In genomic region chr3:106788440-106788887, GRCm38 (mm10) we compare ENCODE assay signal across 11 mouse cellular contexts. TPM values are rescaled to one million over a fixed set of nuclear protein-coding genes. Genes with fewer than 3 reads are reported as not detected.
A peak's percentile ranks its signal among the peaks of the same experiment; 100 is the strongest.
DNase-seq lines count a peak whose midpoint lies in the region; ATAC-seq lines count a peak whose summit lies in the region.
"Had no signal": no experiment of that assay in that cellular context is flagged by ENCODE, and none has a peak within 500 bp of the region (broad histone marks: within the 10 kb centered on the region; RNA-seq: fewer than 3 reads in every experiment).

No protein-coding gene starts in this region.

- no peaks in the 10 kb centered on the region for H3K27me3 ChIP-seq in kidney, embryonic 15.5 days
- H3K27me3 ChIP-seq: limb, embryonic 13.5 days had no signal

- no peaks in the 10 kb centered on the region for H3K36me3 ChIP-seq in kidney, embryonic 15.5 days
- H3K36me3 ChIP-seq in macrophage (ENCODE audit: inconsistent target) = peaks cover 3% of the 10 kb centered on the region; the same call in 1 of the 2 replicates
- H3K36me3 ChIP-seq: limb, embryonic 13.5 days had no signal

- no peak overlapping the region for H3K4me2 ChIP-seq in kidney, embryonic 15.5 days
- H3K4me2 ChIP-seq: limb, embryonic 13.5 days had no signal

- ATAC-seq in kidney, embryonic 15.5 days (replicated peaks; ENCODE audit: low FRiP score) = no peak
- no peak for ATAC-seq in erythroblast, adult 5-6 weeks (replicated peaks; ENCODE audit: low FRiP score, poor library complexity, severe bottlenecking)

- 53% methylated on average over 2 of the region's 2 CpGs for WGBS in kidney, embryonic 15.5 days
- 0% methylated on average over 2 of the region's 2 CpGs for WGBS in macrophage (ENCODE audit: missing documents)

- H3K79me2 ChIP-seq in macrophage (ENCODE audit: inconsistent target) = peaks cover 64% of the 10 kb centered on the region

- no peak overlapping the region for H3K4me3 ChIP-seq in kidney, embryonic 15.5 days (replicated peaks)
- peak overlapping the region; percentile 60 for H3K4me3 ChIP-seq in macrophage (ENCODE audit: inconsistent target)
- H3K4me3 ChIP-seq: limb, embryonic 13.5 days had no signal

- no peaks in the 10 kb centered on the region for H3K4me1 ChIP-seq in kidney, embryonic 15.5 days
- H3K4me1 ChIP-seq: limb, embryonic 13.5 days had no signal

- H3K27ac ChIP-seq in kidney, embryonic 15.5 days = no peak overlapping the region
- H3K27ac ChIP-seq in macrophage = peak overlapping the region; percentile 91
- H3K27ac ChIP-seq: limb, embryonic 13.5 days had no signal

- no peak overlapping the region for H3K9ac ChIP-seq in kidney, embryonic 15.5 days
- H3K9ac ChIP-seq: limb, embryonic 13.5 days had no signal

- no peaks in the 10 kb centered on the region for H3K9me3 ChIP-seq in kidney, embryonic 15.5 days (replicated peaks)
- H3K9me3 ChIP-seq: limb, embryonic 13.5 days had no signal

- DNase-seq in kidney, adult 11 months = peak; percentile 4
- DNase-seq in A20 (ENCODE audit: low read depth, low spot score) (peak; percentile 77), MEL-GATA-1-ER (ENCODE audit: extremely low read depth, low read depth) (peak; percentile 39)
- no peak for DNase-seq in gastrocnemius, adult 18-20 months (ENCODE audit: low spot score)
- DNase-seq in adrenal gland, postnatal 14 days = no peak
- DNase-seq: gastrocnemius, postnatal 14 days; right cerebral cortex, postnatal 14 days had no signal

RNA-seq across cellular contexts. Expression of gene Cd53, which starts 1.5 kb away (rescaled TPM):
- 4.5 and 4.7 TPM in 2 replicates for polyA plus RNA-seq in kidney, embryonic 15.5 days (2015; fragmentation: Nextera tagmentation; extraction: Ambion mirVana)
- total RNA-seq in macrophage (2018; cell fraction: chromatin; rRNA removed) = 100 to 1,000 TPM in 3 of 26 experiments, 10 to 100 TPM in 23; 20.5 to 107 (median 67.1) TPM
- total RNA-seq in macrophage (2018; cell fraction: cytosol; rRNA removed) = 1,000 to 10,000 TPM in 5 of 26 experiments, 100 to 1,000 TPM in 21; 475 to 1,111 (median 767) TPM
- 100 to 1,000 TPM; 142 to 949 (median 473) TPM for total RNA-seq in macrophage (2018; cell fraction: nucleus; rRNA removed)
- 844 to 1,170 TPM (median 895 TPM) in 3 replicates for polyA plus RNA-seq in macrophage (2018)
- 92.4 and 144 TPM in 2 replicates for total RNA-seq in erythroblast, adult 5-6 weeks (2015; ENCODE audit: low replicate concordance)
- 63.4 and 78.7 TPM in 2 replicates for total RNA-seq in erythroblast, adult 5-6 weeks (2017; ENCODE audit: low replicate concordance)
- total RNA-seq in gastrocnemius, adult 18-20 months (2021) = under 1 TPM; 0.50 to 0.95 TPM
- total RNA-seq in adrenal gland, postnatal 14 days (2021) = 5.7 and 26.2 TPM in 2 replicates

RNA-seq across cellular contexts. Expression of gene Olfr266, which starts 37.6 kb away (rescaled TPM):
- polyA plus RNA-seq in kidney, embryonic 15.5 days (2015; fragmentation: Nextera tagmentation; extraction: Ambion mirVana) = not detected in 2 replicates
- total RNA-seq in macrophage (2018; cell fraction: chromatin; rRNA removed) = under 1 TPM in 1 of 26 experiments, not detected in 25; 0.29 TPM
- not detected for total RNA-seq in macrophage (2018; cell fraction: cytosol; rRNA removed)
- not detected for total RNA-seq in macrophage (2018; cell fraction: nucleus; rRNA removed)
- not detected in 3 replicates for polyA plus RNA-seq in macrophage (2018)
- total RNA-seq in erythroblast, adult 5-6 weeks (2015; ENCODE audit: low replicate concordance) = not detected in 2 replicates
- not detected in 2 replicates for total RNA-seq in erythroblast, adult 5-6 weeks (2017; ENCODE audit: low replicate concordance)
- total RNA-seq in gastrocnemius, adult 18-20 months (2021) = not detected
- total RNA-seq in adrenal gland, postnatal 14 days (2021) = not detected in 2 replicates
- total RNA-seq: gastrocnemius, postnatal 14 days had no signal
- polyA plus RNA-seq: limb, embryonic 13.5 days had no signal

Comparison
In these comparisons a context has a peak if more than half of its experiments do, and no peak if none do; other contexts are left out.
1. DNase-seq: peak in kidney, adult 11 months (single experiment), A20 (single experiment) and MEL-GATA-1-ER (single experiment); none in gastrocnemius, adult 18-20 months (single experiment) and adrenal gland, postnatal 14 days (single experiment).